Mouse (Mus musculus): ENCODE results near the gene Coq10a.

The Coq10a gene

DNA sequence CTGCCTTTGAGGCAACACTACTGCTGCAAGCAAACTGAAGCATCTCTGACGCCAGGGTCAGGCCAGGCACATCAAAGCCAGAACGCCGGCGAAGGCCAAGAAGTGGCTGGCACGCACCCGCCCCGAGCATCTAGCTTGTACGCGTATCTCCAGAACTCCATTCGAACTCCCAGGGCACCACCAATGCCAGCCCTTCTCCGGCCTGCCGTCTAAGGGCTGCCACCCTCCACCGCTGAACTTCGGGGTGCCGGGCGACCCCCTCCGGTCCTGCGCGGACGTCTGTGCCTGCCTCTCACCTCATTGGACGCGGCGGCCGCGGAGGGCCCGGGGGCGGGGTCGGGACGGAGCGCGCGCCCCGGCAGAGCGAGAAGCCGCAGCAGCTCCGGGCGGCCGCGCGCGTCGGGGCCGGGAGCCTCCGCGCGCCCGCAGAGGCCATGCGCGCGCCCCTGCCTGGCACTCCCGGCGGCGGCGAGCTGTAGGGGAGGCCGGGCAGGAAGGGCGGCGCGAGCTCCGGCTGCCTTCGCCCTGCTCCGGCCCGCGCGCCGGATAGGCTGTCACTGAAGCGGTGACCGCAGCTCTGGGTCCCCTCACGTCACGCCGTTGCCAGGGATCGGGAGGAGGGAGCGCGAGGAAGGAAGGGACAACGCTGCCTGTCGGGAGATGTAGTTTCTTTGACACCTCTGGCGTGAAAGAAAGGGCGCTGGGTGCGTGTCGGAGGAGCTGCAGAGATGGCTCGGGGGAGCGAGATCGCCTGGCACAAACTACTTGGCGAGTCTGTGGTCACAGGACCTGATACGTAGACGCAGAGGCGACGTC is at the start of gene Coq10a:
Gene Coq10a, minus strand, starts transcription at position 596 of the 816 bp plus-strand sequence.
- peak; percentile 97 for DNase-seq (ENCODE audit: inconsistent ontology term)

GRCm38 (mm10) chr10:128414848-128415247 is 46.1 kb upstream of the Coq10a start:
- DNase-seq (ENCODE audit: inconsistent ontology term) = no peak

DNA sequence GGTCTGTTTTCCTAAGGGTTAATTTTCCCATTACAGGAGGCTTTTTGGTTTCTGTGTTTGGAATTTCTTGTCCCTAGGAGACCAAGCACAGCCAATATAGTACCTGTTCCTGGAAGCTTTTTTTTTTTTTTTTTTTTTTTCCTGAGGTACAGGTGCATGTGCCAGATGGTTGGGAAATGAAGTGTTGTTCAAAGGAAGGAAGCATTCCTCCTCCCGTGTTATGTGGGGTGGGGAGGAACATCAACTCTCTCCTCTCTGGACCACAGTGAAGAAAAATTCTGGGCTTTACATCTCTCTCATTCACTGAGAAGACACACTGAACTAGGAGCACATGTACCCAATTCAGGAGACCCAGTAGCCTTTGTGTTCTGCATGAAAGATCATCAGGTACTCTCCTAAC is 44.3 kb upstream of the Coq10a start:
- no peak for DNase-seq (ENCODE audit: inconsistent ontology term)

- no peak for DNase-seq (ENCODE audit: inconsistent ontology term)
Measured at GRCm38 (mm10) chr10:128412558-128412957, 43.8 kb upstream of the Coq10a start.

DNA sequence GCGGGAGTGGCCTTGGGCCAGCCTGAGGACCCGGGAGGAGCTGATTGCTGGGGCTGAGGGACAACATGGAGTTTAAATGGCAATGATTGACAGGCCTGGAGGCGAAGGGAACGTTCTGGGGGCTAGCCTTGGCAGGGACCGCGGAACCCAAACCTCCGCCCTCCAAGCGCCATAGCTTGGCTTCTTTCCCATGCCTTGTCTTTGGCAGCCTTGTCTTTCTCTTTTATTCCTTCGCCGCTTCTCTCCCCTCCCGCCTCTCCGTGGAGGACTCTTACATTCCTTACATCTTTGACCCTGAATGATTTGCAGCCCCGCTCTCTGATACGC is 43.2 kb upstream of the Coq10a start:
- peak; percentile 73 for DNase-seq (ENCODE audit: inconsistent ontology term)

- peak; percentile 97 for DNase-seq (ENCODE audit: inconsistent ontology term)
Measured at GRCm38 (mm10) chr10:128411211-128412054, 42.6 kb upstream of the Coq10a start, which contains the start of the genes Nabp2 and Rnf41. Nabp2 (minus strand) TSS chr10:128411492. Rnf41 (plus strand) TSS chr10:128411657.

- DNase-seq (ENCODE audit: inconsistent ontology term) = no peak
Measured at GRCm38 (mm10) chr10:128410560-128410845, 41.7 kb upstream of the Coq10a start.

DNA sequence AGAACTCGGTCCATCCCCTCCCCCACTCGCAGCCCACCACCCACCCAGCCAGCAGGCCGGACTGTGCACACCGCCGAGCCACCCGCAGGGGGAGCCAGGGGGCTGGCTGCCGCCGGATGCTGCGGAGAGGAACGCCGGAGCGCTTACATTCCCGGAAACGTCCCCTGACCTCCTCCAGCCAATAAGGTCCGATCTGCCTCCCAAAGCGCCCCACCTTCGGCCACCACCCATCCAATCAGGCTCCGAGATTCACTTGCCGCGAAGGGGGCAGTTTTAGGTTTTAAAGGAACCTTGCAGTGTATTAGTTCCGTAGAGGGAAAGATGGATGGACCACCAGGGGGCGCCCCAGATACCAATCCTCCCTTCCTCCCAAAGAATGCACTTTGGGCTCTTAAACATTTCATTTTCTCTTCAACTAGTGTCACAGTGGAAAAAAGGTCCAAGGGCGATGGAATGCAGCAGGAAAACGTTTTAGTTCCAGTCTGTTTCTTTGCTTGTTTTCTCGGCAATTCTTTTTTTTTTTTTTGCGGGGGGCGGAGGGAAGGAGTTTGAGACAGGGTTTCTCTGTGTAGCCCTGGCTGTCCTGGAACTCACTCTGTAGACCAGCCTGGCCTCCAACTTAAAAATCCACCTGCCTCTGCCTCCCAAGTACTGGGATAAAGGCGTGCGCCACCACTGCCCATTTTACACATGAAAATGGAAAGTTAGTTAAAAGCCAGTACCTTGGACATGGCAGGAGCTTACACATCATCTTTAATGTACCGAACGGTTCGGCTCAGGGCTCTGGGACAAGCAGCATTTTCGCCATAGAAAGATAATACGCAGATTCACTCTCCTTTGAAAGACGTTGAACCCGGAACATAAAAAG is 41.1 kb upstream of the Coq10a start:
- peak; percentile 100 for DNase-seq (ENCODE audit: inconsistent ontology term)

- DNase-seq (ENCODE audit: inconsistent ontology term) = peak; percentile 41
Measured at GRCm38 (mm10) chr10:128408591-128409535, 40.1 kb upstream of the Coq10a start.

- no peak for DNase-seq (ENCODE audit: inconsistent ontology term)
Measured at GRCm38 (mm10) chr10:128403931-128404330, 35.1 kb upstream of the Coq10a start.

GRCm38 (mm10) chr10:128401638-128402037 is 32.8 kb upstream of the Coq10a start:
- no peak for DNase-seq (ENCODE audit: inconsistent ontology term)

GRCm38 (mm10) chr10:128401056-128401455 is 32.3 kb upstream of the Coq10a start, which contains the start of gene Slc39a5:
Slc39a5 (minus strand) TSS chr10:128401229.
- no peak for DNase-seq (ENCODE audit: inconsistent ontology term)

GRCm38 (mm10) chr10:128400338-128400737 is 31.5 kb upstream of the Coq10a start:
- DNase-seq (ENCODE audit: inconsistent ontology term) = no peak

- peak; percentile 65 for DNase-seq (ENCODE audit: inconsistent ontology term)
Measured at GRCm38 (mm10) chr10:128397466-128397865, 28.7 kb upstream of the Coq10a start.

- DNase-seq (ENCODE audit: inconsistent ontology term) = no peak
Measured at GRCm38 (mm10) chr10:128396716-128397264, 28.0 kb upstream of the Coq10a start.

DNA sequence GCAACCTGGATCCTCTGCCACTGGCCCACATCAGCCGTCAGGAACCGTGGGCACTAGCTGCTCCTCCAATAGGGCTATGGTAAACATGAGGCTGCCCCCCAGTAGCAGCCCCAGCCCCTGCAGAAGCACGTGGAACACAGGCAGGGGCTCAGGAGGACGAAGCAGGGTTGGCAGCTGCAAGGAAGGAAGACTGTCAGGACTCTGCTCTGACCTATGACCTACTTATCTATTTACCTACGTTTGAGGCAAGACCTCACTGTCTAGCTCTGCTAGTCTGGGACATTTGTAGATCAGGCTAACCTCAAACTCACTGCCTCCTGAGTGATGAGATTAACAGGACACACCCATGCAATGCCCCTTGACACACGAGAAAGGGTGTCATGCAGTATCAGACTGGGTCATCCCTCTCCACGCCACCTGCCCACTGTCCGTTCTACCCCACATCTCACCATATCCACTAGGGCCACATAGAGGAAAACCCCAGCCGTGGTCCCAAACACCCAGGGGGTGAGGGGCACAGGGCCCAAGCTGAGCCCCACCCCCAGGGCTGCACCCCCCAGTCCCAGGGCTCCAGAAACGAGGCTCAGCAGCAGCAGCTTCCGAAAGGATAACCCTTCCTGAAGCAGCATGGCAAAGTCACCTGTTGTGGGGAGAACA is 27.3 kb upstream of the Coq10a start:
- no peak for DNase-seq (ENCODE audit: inconsistent ontology term)

DNA sequence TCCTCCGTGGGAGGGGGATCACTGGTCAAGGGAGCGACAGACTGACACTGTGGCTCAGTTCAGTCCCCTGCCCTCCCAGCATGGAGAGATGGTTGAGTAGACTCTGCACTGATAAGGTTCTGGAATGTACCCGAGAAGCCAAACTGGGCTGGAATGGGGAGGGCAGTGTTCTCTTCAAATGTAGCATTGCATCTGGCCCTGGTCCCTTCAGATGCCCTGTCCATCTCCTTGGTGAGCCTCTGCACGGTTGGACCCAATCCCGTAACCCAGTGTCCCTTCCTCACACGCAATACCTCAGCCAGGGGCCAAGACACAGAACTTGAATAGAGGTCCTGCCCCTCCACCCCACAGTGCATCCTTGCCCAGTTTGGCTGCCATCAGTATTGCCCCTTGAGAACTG is 23.1 kb upstream of the Coq10a start:
- DNase-seq (ENCODE audit: inconsistent ontology term) = no peak

GRCm38 (mm10) chr10:128390366-128390765 is 21.6 kb upstream of the Coq10a start:
- DNase-seq (ENCODE audit: inconsistent ontology term) = no peak

GRCm38 (mm10) chr10:128389570-128389969 is 20.8 kb upstream of the Coq10a start:
- DNase-seq (ENCODE audit: inconsistent ontology term) = no peak

GRCm38 (mm10) chr10:128388941-128389340 is 20.1 kb upstream of the Coq10a start:
- no peak for DNase-seq (ENCODE audit: inconsistent ontology term)
